9 mouse cellular contexts compared by ENCODE assay signal in the genomic region with DNA sequence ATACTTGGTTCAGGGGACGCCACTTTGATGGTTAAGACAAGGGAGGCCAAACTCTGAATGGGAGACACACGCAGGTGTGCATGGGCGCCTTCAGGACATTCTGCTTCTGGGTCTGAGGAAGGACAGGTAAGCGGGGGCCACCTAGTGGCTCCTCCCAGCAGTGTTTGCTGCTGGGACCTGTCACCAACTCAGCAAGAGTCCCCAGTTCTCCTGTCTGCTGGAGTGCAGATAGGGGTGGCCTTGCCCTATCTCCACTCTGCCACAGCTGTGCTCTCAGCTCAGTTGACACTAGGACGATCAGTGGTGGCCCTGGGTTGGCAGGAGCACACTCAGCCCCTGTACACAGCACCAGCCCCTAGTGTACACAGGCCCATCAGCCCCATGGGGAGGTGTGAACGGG. TPM values are rescaled to one million over a fixed set of nuclear protein-coding genes. Genes with fewer than 3 reads are reported as not detected.
DNase-seq lines count a peak whose midpoint lies in the region; ATAC-seq and TF ChIP-seq lines count a peak whose summit lies in the region.
"Had no signal": no experiment of that assay in that cellular context is flagged by ENCODE, and none has a peak within 500 bp of the region (broad histone marks: within the 10 kb centered on the region; RNA-seq: fewer than 3 reads in every experiment).

No protein-coding gene starts in this region.

- 8% methylated on average over 6 of the region's 6 CpGs for WGBS in heart, postnatal 0 days
- 15% methylated on average over 6 of the region's 6 CpGs for WGBS in liver, embryonic 11.5 days
- WGBS in forebrain, embryonic 11.5 days, result 27% methylated on average over 6 of the region's 6 CpGs

- no peak overlapping the region for H3K9ac ChIP-seq in heart, postnatal 0 days (replicated peaks; ENCODE audit: low read depth, low read length)
- H3K9ac ChIP-seq in liver, embryonic 11.5 days (ENCODE audit: low read depth, low read length), result no peak overlapping the region
- no peak overlapping the region for H3K9ac ChIP-seq in forebrain, embryonic 11.5 days (ENCODE audit: low read length)

- peaks cover 55% of the 10 kb centered on the region for H3K27me3 ChIP-seq in heart, postnatal 0 days (ENCODE audit: control insufficient read depth, insufficient read depth, low read length)
- H3K27me3 ChIP-seq in liver, embryonic 11.5 days (replicated peaks; ENCODE audit: control insufficient read depth, insufficient read depth, low read length), result peaks cover 53% of the 10 kb centered on the region
- peaks cover 38% of the 10 kb centered on the region for H3K27me3 ChIP-seq in forebrain, embryonic 11.5 days (ENCODE audit: control insufficient read depth, insufficient read depth, low read length)

- TF ChIP-seq EP300 in heart, postnatal 0 days (IDR thresholded peaks at IDR 0.05; ENCODE audit: low read depth), result no peak

- H3K27ac ChIP-seq in heart, postnatal 0 days (ENCODE audit: low read depth), result no peak overlapping the region
- H3K27ac ChIP-seq in liver, embryonic 11.5 days (ENCODE audit: low read depth, low read length), result no peak overlapping the region
- H3K27ac ChIP-seq in forebrain, embryonic 11.5 days (ENCODE audit: low read depth, low read length), result no peak overlapping the region

- peaks cover 10% of the 10 kb centered on the region for H3K4me1 ChIP-seq in heart, postnatal 0 days (ENCODE audit: control insufficient read depth, insufficient read depth)
- H3K4me1 ChIP-seq in liver, embryonic 11.5 days (replicated peaks; ENCODE audit: control insufficient read depth, insufficient read depth, low read length), result peaks cover 11% of the 10 kb centered on the region
- peaks cover 23% of the 10 kb centered on the region for H3K4me1 ChIP-seq in forebrain, embryonic 11.5 days (replicated peaks; ENCODE audit: control insufficient read depth, insufficient read depth, low read length)

- peak; percentile 49 for TF ChIP-seq CTCF in heart, postnatal 0 days (IDR thresholded peaks at IDR 0.05; ENCODE audit: low read depth)

- DNase-seq in heart, postnatal 0 days (ENCODE audit: low spot score), result no peak
- no peak for DNase-seq in heart, adult 9 months (ENCODE audit: low spot score in 2 of 2)
- DNase-seq in T-cell, adult 2 months (ENCODE audit: low spot score), result peak; percentile 68
- peak; percentile 46 for DNase-seq in liver, embryonic 11.5 days (ENCODE audit: low spot score)
- DNase-seq in spleen, adult 18-20 months, result peak; percentile 36 to 60
- DNase-seq in forebrain, embryonic 11.5 days (ENCODE audit: low spot score), result no peak
- DNase-seq in layer of hippocampus, adult 9-10 months (ENCODE audit: low spot score), result no peak

- H3K4me3 ChIP-seq in heart, postnatal 0 days (ENCODE audit: low read depth, low read length), result no peak overlapping the region
- no peak overlapping the region for H3K4me3 ChIP-seq in liver, embryonic 11.5 days (ENCODE audit: low read depth, low read length)
- H3K4me3 ChIP-seq in forebrain, embryonic 11.5 days (ENCODE audit: low read depth, low read length), result no peak overlapping the region
- H3K4me3 ChIP-seq: megakaryocyte, embryonic 14.5 days had no signal

- H3K4me2 ChIP-seq in heart, postnatal 0 days (ENCODE audit: low read depth, low read length), result no peak overlapping the region
- H3K4me2 ChIP-seq in liver, embryonic 11.5 days, result no peak overlapping the region
- no peak overlapping the region for H3K4me2 ChIP-seq in forebrain, embryonic 11.5 days (ENCODE audit: low read depth, low read length, severe bottlenecking)

- ATAC-seq in heart, postnatal 0 days (ENCODE audit: insufficient read depth, low read depth), result 0 out of 2 replicates have a peak, but pooled peaks have one; percentile 10
- ATAC-seq in hematopoietic stem cell, adult 5-6 weeks (replicated peaks in 1 of 2; ENCODE audit: insufficient read depth in 1 of 2, low FRiP score in 2 of 2, low TSS enrichment in 1 of 2, low read depth in 1 of 2, poor library complexity in 2 of 2, severe bottlenecking in 2 of 2), result peak; percentile 42 to 51
- peak; percentile 84 for ATAC-seq in liver, embryonic 11.5 days (replicated peaks; ENCODE audit: low FRiP score)
- no peak; the same call in 1 of the 2 replicates for ATAC-seq in forebrain, embryonic 11.5 days (replicated peaks; ENCODE audit: low FRiP score)

- H3K9me3 ChIP-seq in heart, postnatal 0 days (replicated peaks; ENCODE audit: control insufficient read depth, low read length), result no peaks in the 10 kb centered on the region
- H3K9me3 ChIP-seq in liver, embryonic 11.5 days (ENCODE audit: control insufficient read depth, low read length), result no peaks in the 10 kb centered on the region
- no peaks in the 10 kb centered on the region for H3K9me3 ChIP-seq in forebrain, embryonic 11.5 days (ENCODE audit: control insufficient read depth, low read length)
- H3K9me3 ChIP-seq: megakaryocyte, embryonic 14.5 days had no signal

- H3K36me3 ChIP-seq in heart, postnatal 0 days (replicated peaks; ENCODE audit: control insufficient read depth, insufficient read depth, low read length), result no peaks in the 10 kb centered on the region
- H3K36me3 ChIP-seq in liver, embryonic 11.5 days (ENCODE audit: control insufficient read depth, insufficient read depth, low read length), result no peaks in the 10 kb centered on the region
- no peaks in the 10 kb centered on the region for H3K36me3 ChIP-seq in forebrain, embryonic 11.5 days (ENCODE audit: control insufficient read depth, insufficient read depth, low read length)

RNA-seq across cellular contexts. Expression of a gene that starts 2.1 kb away (rescaled TPM):
- not detected in 2 replicates for total RNA-seq in heart, postnatal 0 days (2014; rRNA removed; ENCODE audit: low replicate concordance)
- polyA plus RNA-seq in heart, postnatal 0 days (2015; fragmentation: Nextera tagmentation; extraction: Ambion mirVana), result not detected in 2 replicates
- not detected in 2 replicates for total RNA-seq in hematopoietic stem cell, adult 5-6 weeks (2017)
- polyA plus RNA-seq in liver, embryonic 11.5 days (2014; fragmentation: Nextera tagmentation; extraction: Ambion mirVana), result 0.04 and 0.14 TPM in 2 replicates
- polyA plus RNA-seq in forebrain, embryonic 11.5 days (2014; fragmentation: Nextera tagmentation; extraction: Ambion mirVana), result 0.24 and 0.39 TPM in 2 replicates

RNA-seq across cellular contexts. Expression of a gene that starts 37.5 kb away (rescaled TPM):
- not detected in 2 replicates for total RNA-seq in heart, postnatal 0 days (2014; rRNA removed; ENCODE audit: low replicate concordance)
- polyA plus RNA-seq in heart, postnatal 0 days (2015; fragmentation: Nextera tagmentation; extraction: Ambion mirVana), result 0.04 TPM in 1 of 2 replicates, not detected in the other
- total RNA-seq in hematopoietic stem cell, adult 5-6 weeks (2017), result not detected in 2 replicates
- 0.08 TPM in 1 of 2 replicates, not detected in the other for polyA plus RNA-seq in liver, embryonic 11.5 days (2014; fragmentation: Nextera tagmentation; extraction: Ambion mirVana)
- 0.16 and 0.24 TPM in 2 replicates for polyA plus RNA-seq in forebrain, embryonic 11.5 days (2014; fragmentation: Nextera tagmentation; extraction: Ambion mirVana)

RNA-seq across cellular contexts. Expression of a gene that starts 39.2 kb away (rescaled TPM):
- total RNA-seq in heart, postnatal 0 days (2014; rRNA removed; ENCODE audit: low replicate concordance), result 0.65 and 1.8 TPM in 2 replicates
- 0.14 and 0.16 TPM in 2 replicates for polyA plus RNA-seq in heart, postnatal 0 days (2015; fragmentation: Nextera tagmentation; extraction: Ambion mirVana)
- not detected in 2 replicates for total RNA-seq in hematopoietic stem cell, adult 5-6 weeks (2017)
- 0.26 and 0.48 TPM in 2 replicates for polyA plus RNA-seq in liver, embryonic 11.5 days (2014; fragmentation: Nextera tagmentation; extraction: Ambion mirVana)
- polyA plus RNA-seq in forebrain, embryonic 11.5 days (2014; fragmentation: Nextera tagmentation; extraction: Ambion mirVana), result 6.1 and 6.3 TPM in 2 replicates

Comparison
In these comparisons a context has a peak if more than half of its experiments do, and no peak if none do; other contexts are left out.
1. DNase-seq: peak in T-cell, adult 2 months (single experiment), liver, embryonic 11.5 days (single experiment) and spleen, adult 18-20 months (2 of 2); none in heart, postnatal 0 days (single experiment), heart, adult 9 months (0 of 2), forebrain, embryonic 11.5 days (single experiment) and layer of hippocampus, adult 9-10 months (single experiment).